Mouse (Mus musculus): Measurements from ENCODE around the gene Gm12666.
"Not testable (repeated sequence)": the region's sequence is repeated elsewhere in the genome, so short reads cannot be mapped to it uniquely, and the experiment has no call there.

Gene Gm12666

DNA sequence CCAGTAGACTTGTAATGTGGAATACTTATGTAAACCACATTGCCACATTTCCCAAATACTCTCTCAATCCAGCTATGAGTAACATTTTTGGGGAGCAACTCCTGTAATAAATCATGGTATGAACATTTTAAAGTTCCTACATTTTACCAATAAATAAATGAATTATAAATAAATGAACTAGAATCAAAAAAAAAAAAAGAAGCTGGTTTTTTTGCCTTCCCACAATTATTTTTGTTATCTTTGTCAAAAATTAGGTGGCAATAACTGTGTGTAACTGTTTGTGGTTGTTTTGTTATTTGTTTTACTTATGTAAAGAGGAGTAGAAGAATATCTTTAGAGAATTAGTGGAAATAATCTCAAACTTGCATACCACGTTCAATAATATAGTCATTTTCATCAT lies at the start of gene Gm12666:
Gm12666 (minus strand) TSS at position 101 of the 400 bp plus-strand sequence.
- not testable (repeated sequence) for DNase-seq (ENCODE audit: low spot score in 2 of 2)

DNA sequence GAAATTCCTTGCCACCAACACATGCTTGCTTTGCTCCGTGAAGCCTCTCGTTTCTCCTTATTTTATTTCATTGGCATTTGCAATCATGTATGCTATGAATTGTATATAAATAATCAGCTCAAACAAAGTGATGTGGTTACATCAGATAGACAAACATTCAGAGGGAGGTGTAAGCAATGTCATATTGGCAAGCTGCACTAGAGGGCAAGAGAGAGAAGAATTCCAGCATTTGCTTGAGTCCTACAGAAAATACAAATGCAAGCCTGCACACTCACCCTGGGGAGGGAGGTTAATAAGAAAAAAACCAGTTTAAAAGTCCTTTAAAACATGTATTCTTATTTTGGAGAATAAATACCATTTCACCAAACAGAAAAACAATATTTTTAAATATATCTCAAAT lies 34.8 kb upstream of the Gm12666 start:
- DNase-seq (ENCODE audit: low spot score in 2 of 2) = no peak

DNA sequence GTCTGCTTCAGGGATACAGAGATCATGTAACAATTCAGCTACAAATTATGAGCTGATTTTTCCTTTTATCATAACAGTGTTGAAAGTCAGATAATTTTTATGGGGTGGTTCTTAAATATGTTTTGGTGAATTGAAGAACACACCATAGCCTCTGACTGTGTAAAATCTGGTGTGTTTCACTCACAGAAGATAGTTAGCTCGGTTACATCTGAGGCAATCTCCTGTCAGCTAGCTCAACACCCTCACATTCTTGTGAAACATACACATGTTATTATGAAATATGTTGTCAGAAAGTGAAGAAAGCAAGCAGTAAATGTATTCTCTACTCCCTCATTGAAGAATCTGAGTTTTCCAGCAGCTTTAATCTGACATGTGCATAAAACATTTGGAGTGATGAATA lies 24.7 kb upstream of the Gm12666 start:
- DNase-seq (ENCODE audit: low spot score in 2 of 2) = no peak

DNA sequence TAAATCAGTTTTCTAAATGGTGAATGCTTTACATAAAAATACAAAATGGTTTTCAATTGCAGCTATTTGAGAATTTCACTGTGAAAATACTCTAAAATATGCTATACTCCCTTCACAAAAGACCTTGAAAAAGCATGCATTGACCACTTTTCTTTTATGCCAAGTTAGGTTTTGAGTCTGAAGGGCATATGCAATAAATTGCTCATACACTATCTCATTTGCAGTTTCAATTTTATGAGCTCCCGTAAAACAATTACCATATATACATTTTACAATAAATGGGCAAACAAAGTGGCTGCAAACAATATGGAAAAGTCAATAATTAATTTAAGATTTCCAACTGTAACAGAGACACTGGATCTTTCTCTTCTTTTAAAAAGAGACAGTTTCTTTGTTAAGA lies 38.9 kb downstream of the Gm12666 start:
- no peak for DNase-seq (ENCODE audit: low spot score in 2 of 2)

DNA sequence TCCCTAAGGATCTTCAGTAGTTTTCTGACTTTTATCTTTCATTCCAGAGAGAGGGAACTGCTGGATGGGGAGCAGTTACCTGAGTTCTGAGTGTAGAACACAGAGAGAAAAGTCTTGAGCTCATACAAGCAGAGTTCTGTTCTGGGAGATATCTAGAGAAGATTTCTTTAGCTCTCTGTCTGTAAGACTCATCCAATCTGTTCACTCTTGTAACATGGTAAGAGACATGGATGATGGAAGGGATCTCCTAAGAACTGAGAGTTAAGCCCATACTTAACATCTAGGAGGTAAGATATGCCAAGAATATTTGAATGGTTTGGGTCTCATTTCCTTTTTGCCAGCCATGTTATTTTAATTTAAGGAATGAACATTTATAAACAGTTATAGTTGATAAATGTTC lies 44.4 kb downstream of the Gm12666 start, which contains the start of gene Izumo3:
Izumo3 (minus strand) TSS at position 101 of the 400 bp plus-strand sequence.
- no peak for DNase-seq (ENCODE audit: low spot score in 2 of 2)
